Mouse (Mus musculus): ENCODE data around the gene Adgre1. TPM values are rescaled to one million over a fixed set of nuclear protein-coding genes. Genes with fewer than 3 reads are reported as not detected.
A peak's percentile ranks its signal among the peaks of the same experiment; 100 is the strongest.
"Not testable (repeated sequence)": the region's sequence is repeated elsewhere in the genome, so short reads cannot be mapped to it uniquely, and the experiment has no call there.

Gene Adgre1
- 9.9 and 11.3 TPM in 2 replicates for polyA plus RNA-seq (2015; fragmentation: Nextera tagmentation; extraction: Ambion mirVana)

DNA sequence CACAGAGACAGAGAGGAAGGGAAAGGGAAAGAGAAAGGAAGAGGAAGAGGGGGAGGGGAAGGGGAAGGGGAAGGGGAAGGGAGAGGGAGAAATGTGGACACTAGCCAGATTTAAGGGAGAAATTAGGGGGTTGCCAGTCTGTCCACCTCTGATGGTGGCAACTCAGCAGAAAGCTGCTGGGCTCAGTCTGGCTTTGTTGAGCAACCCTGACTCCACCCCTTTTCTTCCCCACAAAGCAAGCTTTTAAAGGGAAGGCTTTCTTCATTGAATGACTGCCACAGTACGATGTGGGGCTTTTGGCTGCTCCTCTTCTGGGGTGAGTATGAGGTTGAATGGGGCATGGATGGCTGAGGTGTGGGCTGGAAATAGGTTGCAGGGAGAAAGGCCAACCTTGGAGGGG, at the start of gene Adgre1:
TSS of gene Adgre1 (plus strand) at position 251 of the 400 bp plus-strand sequence.
- no peak for DNase-seq (ENCODE audit: low spot score)

GRCm38 (mm10) chr17:57311801-57312200, 46.7 kb upstream of the Adgre1 start:
- DNase-seq (ENCODE audit: low spot score), result no peak

DNA sequence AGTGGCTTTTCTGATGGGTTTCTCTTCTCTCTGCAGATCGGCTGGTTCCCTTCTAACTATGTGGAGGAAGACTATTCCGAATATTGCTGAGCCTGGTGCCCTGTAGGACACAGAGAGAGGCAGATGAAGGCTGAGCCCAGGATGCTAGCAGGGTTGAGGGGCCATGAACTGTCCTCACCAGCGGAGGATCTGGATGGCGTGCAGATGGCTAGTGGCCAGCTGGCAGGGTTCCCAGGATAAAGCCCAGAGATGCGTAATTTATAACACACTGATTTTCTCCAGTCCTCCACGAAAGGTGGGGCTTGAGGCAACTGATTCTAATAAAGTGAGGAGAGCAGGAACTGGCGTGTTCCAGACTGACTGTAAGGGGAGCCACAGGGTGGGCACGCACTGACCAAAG, 30.9 kb upstream of the Adgre1 start:
- no peak for DNase-seq (ENCODE audit: low spot score)

GRCm38 (mm10) chr17:57328944-57329343, 29.5 kb upstream of the Adgre1 start:
- DNase-seq (ENCODE audit: low spot score), result no peak

DNA sequence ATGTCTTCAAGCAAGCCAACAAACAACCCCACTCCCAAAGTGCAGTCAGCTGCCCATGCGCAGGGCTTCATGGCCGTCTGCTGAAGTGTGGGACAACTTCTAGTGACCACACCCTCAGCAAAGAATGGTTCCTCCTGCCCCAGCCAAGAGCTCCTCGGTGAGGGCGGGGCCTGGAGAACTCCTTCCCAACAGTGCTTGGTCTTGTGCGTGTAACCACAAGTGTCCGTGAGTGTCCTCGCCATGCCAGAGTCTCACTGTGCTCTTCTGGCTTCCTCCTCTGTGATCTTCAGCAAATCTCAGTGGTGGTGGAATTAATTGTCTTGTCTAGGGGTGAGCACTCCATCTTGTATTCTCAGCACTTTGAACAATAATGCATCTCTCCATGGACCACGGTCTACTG, 27.5 kb upstream of the Adgre1 start:
- DNase-seq (ENCODE audit: low spot score), result no peak

DNA sequence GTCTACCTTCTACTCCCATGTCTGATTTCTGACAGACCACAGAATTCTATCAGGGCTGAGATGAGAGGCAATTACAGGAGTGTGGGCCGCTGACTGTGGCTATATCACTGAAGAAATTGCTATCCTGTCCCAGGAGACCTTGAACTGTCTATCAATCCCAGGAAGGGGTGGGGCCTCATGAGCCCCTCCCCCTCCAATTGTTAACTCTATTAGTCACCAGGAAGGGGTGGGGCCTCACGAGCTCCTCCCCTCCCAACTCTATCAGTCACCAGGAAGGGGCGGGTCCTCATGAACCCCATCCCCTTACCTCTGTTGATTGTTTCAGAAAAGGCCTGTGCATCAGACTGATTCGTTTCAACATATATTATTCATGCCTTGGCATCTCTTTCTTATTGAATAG, 26.2 kb upstream of the Adgre1 start:
- no peak for DNase-seq (ENCODE audit: low spot score)

GRCm38 (mm10) chr17:57334001-57334760, 24.3 kb upstream of the Adgre1 start:
- no peak for DNase-seq (ENCODE audit: low spot score)

GRCm38 (mm10) chr17:57334761-57335150, 23.7 kb upstream of the Adgre1 start:
- DNase-seq (ENCODE audit: low spot score), result peak; percentile 82

GRCm38 (mm10) chr17:57335194-57335593, 23.3 kb upstream of the Adgre1 start:
- not testable (repeated sequence) for DNase-seq (ENCODE audit: low spot score)

DNA sequence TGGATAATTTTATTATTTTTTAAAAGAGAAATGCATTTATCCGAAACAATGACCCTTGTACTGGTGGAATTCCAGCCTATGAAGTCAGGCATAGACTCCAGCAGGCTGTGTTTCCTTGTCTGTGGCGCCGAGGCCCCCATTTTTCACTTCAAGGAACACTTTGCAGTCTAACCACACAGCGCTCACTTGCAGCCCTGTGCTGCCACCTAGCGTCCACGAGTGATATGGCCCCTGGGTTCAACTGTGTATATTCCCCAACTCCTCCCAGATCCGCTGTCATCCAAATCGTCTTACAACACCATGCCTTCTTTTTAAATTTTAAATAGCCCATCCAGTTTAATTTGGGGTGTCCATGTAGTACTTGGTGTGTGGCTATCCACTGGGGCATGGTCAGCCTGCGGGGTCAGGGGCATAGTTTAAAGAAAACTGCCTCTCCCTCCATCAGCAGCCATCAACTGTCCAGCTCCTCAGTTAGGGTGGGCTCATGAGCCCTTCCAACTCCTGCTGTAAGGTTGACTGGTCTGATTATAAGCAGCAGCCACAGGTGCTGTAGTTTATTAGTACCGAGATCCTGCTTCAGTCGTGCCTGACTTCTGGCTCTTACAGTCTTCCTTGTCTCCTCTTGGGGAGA, 22.7 kb upstream of the Adgre1 start:
- peak; percentile 91 for DNase-seq (ENCODE audit: low spot score)

DNA sequence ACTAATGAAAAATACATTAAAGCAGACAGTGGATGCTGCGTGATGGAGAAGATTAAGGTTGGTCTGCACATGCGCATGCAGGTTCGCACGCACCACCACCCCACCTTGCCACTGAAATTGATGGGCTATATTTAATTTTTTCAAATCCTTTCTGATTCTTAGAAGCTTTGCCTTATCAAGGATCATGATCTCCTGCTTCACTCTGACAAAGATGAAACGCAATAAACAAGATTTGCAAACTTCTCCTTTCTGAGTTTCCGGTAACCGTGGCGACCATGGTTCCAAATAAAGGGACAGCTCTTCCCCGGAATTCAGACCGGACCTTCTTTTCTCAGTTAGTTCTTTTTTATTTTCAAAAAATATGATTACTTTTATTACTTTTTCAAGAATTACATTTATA, 20.5 kb upstream of the Adgre1 start:
- no peak for DNase-seq (ENCODE audit: low spot score)

DNA sequence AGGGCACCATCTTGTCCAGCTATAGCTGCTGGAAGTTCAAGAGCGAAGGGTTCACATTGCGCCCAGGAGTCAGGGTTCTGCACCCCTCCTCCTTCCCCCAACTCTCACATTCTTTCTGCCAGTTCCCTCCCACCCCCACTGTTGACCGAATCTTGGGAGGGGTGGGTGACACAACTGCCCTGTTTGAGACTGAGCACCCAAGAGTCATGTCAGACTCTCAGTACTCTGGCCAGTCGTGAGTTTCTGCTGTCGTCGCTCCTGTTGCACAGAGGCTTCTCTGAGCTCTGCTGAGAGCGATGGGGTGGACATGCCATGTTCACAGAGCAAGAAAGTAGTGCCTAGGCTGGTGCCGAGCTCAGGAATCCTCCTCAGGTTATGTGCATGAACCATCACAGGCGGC, 19.2 kb upstream of the Adgre1 start:
- DNase-seq (ENCODE audit: low spot score), result no peak

GRCm38 (mm10) chr17:57341568-57341967, 16.9 kb upstream of the Adgre1 start:
- DNase-seq (ENCODE audit: low spot score), result peak; percentile 53

DNA sequence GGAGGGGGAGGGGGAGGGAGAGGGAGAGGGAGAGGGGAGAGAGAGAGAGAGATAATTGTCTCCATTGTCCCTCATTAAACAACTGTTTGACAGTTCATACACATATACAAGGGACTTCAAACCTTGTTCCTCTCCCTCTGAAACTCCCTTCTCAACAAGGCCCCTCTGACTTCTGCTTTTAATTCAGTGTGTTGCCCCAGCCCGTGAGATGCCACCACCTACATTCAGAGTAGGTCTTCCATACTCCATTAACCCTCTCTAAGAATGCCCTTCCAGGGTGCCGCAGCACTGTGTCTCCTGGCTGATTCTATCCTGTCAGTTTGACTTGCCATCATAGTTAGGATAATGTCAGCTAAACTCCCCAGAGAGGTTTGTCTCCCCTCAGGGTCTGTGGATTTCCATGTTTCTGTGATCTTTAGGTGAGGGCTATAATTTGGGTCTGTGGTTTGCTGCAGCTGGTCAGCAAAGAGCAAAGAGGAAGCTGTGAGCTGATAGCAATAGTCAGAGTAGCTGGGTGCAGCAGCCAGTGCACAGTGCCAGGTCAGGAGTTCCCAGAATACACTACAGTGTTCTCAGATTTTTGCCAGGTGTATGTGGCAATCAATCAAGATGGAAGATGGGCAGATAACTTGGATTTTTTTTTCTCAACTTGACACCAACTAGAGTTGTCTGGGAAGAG, 14.3 kb upstream of the Adgre1 start:
- DNase-seq (ENCODE audit: low spot score), result no peak

DNA sequence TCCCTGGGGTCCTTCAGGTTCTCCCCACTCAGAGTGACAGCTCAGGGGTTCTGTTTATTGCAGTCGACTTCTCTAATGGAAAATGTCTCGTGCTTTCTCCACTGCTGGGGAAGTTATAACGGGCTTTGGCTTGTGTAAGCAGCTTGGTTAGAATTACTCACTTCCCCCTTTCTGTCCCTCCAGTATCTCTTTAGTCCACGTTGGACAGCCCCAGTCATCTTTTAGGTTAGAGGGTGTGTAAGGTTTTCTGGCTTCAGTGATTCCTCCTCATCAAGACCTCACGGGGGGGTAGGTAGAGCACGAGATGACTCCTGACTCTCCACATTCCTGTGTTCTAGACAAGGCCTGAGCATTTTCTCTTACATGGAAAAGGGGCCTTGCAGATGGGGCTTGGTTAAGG, 11.5 kb upstream of the Adgre1 start:
- no peak for DNase-seq (ENCODE audit: low spot score)

DNA sequence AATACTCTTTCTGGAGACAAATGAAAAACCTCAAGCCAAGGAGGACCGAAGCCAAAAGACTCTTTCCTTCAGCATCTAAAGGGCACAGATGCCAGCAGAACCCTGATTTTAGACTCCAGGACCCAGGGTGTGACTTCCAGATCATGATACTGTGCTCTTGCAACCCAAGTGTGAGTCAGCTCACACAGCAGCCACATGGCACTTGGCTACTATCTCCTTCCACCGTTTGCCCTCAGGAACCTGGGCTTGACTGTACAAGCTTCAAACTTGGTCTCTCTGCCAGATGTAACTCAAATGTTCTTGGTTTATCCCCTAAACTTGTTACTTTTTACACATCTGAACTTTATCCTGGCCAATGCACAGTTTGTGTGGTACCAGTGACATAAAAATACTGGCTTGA, 10.7 kb upstream of the Adgre1 start:
- no peak for DNase-seq (ENCODE audit: low spot score)

DNA sequence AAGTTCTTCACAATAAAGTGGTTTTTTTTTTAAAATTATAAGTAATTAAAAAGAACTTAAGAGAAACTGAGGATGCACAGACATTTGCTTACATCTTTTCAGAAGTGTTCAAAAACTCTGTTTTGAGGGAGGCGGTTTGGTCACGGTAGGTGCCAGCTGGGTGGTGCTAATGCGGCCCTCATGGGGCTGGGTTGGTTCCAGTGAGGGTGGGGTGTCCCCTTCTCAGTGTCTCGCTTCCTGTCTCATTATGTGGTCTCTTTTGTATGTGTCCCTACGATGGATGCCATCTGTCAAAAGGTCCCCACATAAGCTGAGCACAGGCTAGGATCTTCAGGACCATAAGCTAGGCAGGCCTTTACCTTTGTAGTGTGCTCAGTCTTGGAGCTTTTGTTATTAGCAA, 9.4 kb upstream of the Adgre1 start:
- no peak for DNase-seq (ENCODE audit: low spot score)

- DNase-seq (ENCODE audit: low spot score), result no peak
These were observed 8.3 kb upstream of the Adgre1 start for GRCm38 (mm10) chr17:57350212-57350611.

DNA sequence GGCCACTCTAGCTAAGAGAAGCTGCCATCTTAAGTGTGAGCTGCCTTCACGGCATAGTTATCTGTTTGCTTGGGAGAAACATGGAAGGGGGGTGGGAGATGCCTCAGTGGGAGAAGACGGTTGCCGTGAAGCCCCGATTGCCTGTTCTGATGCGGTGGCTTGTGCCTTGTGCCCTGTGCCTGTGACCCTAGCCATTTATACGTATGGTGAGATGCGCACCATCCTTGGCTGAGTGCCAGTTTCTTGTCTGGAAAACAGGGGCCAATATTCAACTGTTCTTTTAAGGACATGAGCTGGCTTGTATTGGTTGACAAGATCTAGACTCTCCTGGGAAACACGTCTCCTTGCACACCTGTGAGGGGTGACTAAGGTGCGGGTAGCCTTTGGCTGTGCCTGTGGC, 7.4 kb upstream of the Adgre1 start:
- DNase-seq (ENCODE audit: low spot score), result no peak

DNA sequence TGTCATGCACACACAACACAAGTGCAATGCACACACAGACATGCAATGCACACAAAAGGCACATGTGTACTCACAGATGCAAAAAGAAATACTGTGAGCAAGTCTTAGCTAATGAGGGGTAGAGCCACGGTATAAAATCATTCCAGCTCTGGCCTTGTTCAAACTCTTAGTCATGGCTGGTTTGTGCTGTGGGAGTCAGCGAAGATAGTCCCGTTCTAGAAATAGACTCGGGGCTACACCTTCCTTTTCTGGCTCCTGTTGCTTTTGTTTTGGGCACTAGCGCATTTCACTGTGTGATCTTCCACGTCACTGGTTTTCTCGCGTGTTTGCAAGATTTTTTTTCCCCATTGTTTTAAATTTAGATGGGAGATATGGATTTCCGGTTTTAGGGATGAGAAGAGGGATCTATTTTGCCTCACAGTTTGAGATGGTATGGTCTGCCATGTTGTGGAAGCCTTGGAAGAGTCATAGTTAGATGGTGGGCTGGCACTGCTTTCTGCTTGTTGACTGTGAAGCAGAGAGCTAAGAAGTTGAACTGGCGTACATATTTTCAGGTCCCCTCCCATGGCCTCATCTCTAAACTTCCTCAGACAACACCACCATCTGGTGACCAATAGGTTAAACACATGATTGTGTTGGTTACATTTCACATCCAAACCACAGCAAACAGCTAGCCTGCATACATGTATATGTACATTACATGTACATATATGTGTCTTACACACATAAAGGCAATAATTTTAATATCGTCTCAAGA, 1.2 kb downstream of the Adgre1 start:
- DNase-seq (ENCODE audit: low spot score), result no peak
